ENCODE assay signal across 23 mouse cellular contexts in genomic region chr1:108390497-108390896, GRCm38 (mm10).
DNase-seq lines count a peak whose midpoint lies in the region; ATAC-seq and TF ChIP-seq lines count a peak whose summit lies in the region.
"Had no signal": no experiment of that assay in that cellular context is flagged by ENCODE, and none has a peak within 500 bp of the region (broad histone marks: within the 10 kb centered on the region; RNA-seq: fewer than 3 reads in every experiment).

No protein-coding gene starts in this region.

- H3K27ac ChIP-seq in left cerebral cortex, adult 2 months: peak overlapping the region; percentile 50; the same call in 1 of the 2 replicates
- H3K27ac ChIP-seq: embryonic facial prominence, embryonic 13.5 days; embryonic facial prominence, embryonic 15.5 days; forebrain, embryonic 13.5 days; forebrain, embryonic 15.5 days had no signal

- ATAC-seq in frontal cortex, adult (ENCODE audit: low TSS enrichment): peak; percentile 91
- ATAC-seq: activated CD4-positive, CD25-positive, alpha-beta regulatory T cell, adult 4 months; forebrain, embryonic 13.5 days; forebrain, embryonic 15.5 days had no signal

- intact Hi-C loops in left cerebral cortex, adult 2 months (cut with DNase I): no loop called here
- intact Hi-C loops in gastrocnemius, postnatal 36 days (cut with DNase I): no loop called here

- TF ChIP-seq CTCF in left cerebral cortex, adult 2 months (IDR thresholded peaks at IDR 0.05): no peak

- H3K4me3 ChIP-seq in left cerebral cortex, adult 2 months: no peak overlapping the region
- H3K4me3 ChIP-seq: embryonic facial prominence, embryonic 13.5 days; embryonic facial prominence, embryonic 15.5 days; erythroblast, embryonic 14.5 days; forebrain, embryonic 13.5 days; forebrain, embryonic 15.5 days had no signal

- no peak for DNase-seq in frontal cortex, postnatal 14 days (ENCODE audit: low spot score in 2 of 2)
- DNase-seq in left cerebral cortex, adult 2 months (ENCODE audit: extremely low spot score in 1 of 2, low spot score in 2 of 2): no peak
- DNase-seq in left cerebral cortex, adult 18-20 months (ENCODE audit: low spot score in 2 of 2): no peak
- peak; percentile 19 for DNase-seq in brain, adult 2 months (ENCODE audit: low read depth, low spot score)
- no peak for DNase-seq in spleen, adult 18-20 months
- DNase-seq in gastrocnemius, postnatal 36 days: no peak
- DNase-seq: adrenal gland, adult 8-10 months; adrenal gland, postnatal 14 days; adrenal gland, postnatal 36 days; cerebellum, adult 11 months; cerebellum, adult 18-20 months; cerebellum, adult 8-10 months; cerebellum, adult 9-11 months; cerebellum, postnatal 14 days; cerebellum, postnatal 36 days; embryo, embryonic 11 days had no signal
